In genomic region chr4:32297071-32297671, GRCm38 (mm10) we compare ENCODE assay signal across 9 mouse cellular contexts. TPM values are rescaled to one million over a fixed set of nuclear protein-coding genes. Genes with fewer than 3 reads are reported as not detected.
A peak's percentile ranks its signal among the peaks of the same experiment; 100 is the strongest.
DNase-seq lines count a peak whose midpoint lies in the region; ATAC-seq lines count a peak whose summit lies in the region.
"Had no signal": no experiment of that assay in that cellular context is flagged by ENCODE, and none has a peak within 500 bp of the region (broad histone marks: within the 10 kb centered on the region; RNA-seq: fewer than 3 reads in every experiment).

No protein-coding gene starts in this region.

- peaks cover 59% of the 10 kb centered on the region for H3K4me1 ChIP-seq in hindbrain, embryonic 13.5 days (replicated peaks)
- H3K4me1 ChIP-seq in neural tube, embryonic 15.5 days: peaks cover 36% of the 10 kb centered on the region
- peaks cover 6% of the 10 kb centered on the region; the same call in 1 of the 2 replicates for H3K4me1 ChIP-seq in kidney, embryonic 14.5 days (ENCODE audit: control insufficient read depth, insufficient read depth, low read length)

- no peak overlapping the region for H3K9ac ChIP-seq in hindbrain, embryonic 13.5 days
- no peak overlapping the region for H3K9ac ChIP-seq in neural tube, embryonic 15.5 days (replicated peaks)
- H3K9ac ChIP-seq in kidney, embryonic 14.5 days (ENCODE audit: low read depth, low read length): no peak overlapping the region

- H3K27me3 ChIP-seq in hindbrain, embryonic 13.5 days: no peaks in the 10 kb centered on the region
- H3K27me3 ChIP-seq in neural tube, embryonic 15.5 days (replicated peaks): no peaks in the 10 kb centered on the region
- H3K27me3 ChIP-seq in kidney, embryonic 14.5 days (ENCODE audit: control insufficient read depth, insufficient read depth, low read length): no peaks in the 10 kb centered on the region
- H3K27me3 ChIP-seq: megakaryocyte, embryonic 14.5 days had no signal

- no peak overlapping the region for H3K4me3 ChIP-seq in hindbrain, embryonic 13.5 days
- H3K4me3 ChIP-seq in neural tube, embryonic 15.5 days (replicated peaks): no peak overlapping the region
- H3K4me3 ChIP-seq in kidney, embryonic 14.5 days (ENCODE audit: low read length): no peak overlapping the region
- H3K4me3 ChIP-seq: megakaryocyte, embryonic 14.5 days had no signal

- H3K27ac ChIP-seq in hindbrain, embryonic 13.5 days: peak overlapping the region; percentile 62; the same call in 1 of the 2 replicates
- 0 out of 2 replicates have a peak overlapping the region, but pooled peaks have one; percentile 37 for H3K27ac ChIP-seq in neural tube, embryonic 15.5 days (replicated peaks)
- H3K27ac ChIP-seq in kidney, embryonic 14.5 days (ENCODE audit: low read depth, low read length): no peak overlapping the region

- H3K4me2 ChIP-seq in hindbrain, embryonic 13.5 days: no peak overlapping the region
- H3K4me2 ChIP-seq in neural tube, embryonic 15.5 days: no peak overlapping the region
- no peak overlapping the region for H3K4me2 ChIP-seq in kidney, embryonic 14.5 days (replicated peaks; ENCODE audit: low read depth, low read length)

- no peak for ATAC-seq in hindbrain, embryonic 13.5 days (ENCODE audit: low FRiP score)
- no peak for ATAC-seq in neural tube, embryonic 15.5 days (ENCODE audit: low FRiP score)
- no peak for ATAC-seq in kidney, embryonic 14.5 days (ENCODE audit: low FRiP score, low TSS enrichment)

- no peaks in the 10 kb centered on the region for H3K36me3 ChIP-seq in hindbrain, embryonic 13.5 days
- H3K36me3 ChIP-seq in neural tube, embryonic 15.5 days: no peaks in the 10 kb centered on the region
- H3K36me3 ChIP-seq in kidney, embryonic 14.5 days (ENCODE audit: control insufficient read depth, insufficient read depth, low read length): no peaks in the 10 kb centered on the region

- no peaks in the 10 kb centered on the region for H3K9me3 ChIP-seq in hindbrain, embryonic 13.5 days
- H3K9me3 ChIP-seq in neural tube, embryonic 15.5 days (replicated peaks): no peaks in the 10 kb centered on the region
- H3K9me3 ChIP-seq in kidney, embryonic 14.5 days (ENCODE audit: control insufficient read depth, low read length): no peaks in the 10 kb centered on the region
- H3K9me3 ChIP-seq: megakaryocyte, embryonic 14.5 days had no signal

- DNase-seq in embryo, embryonic 11 days: peak; percentile 44
- DNase-seq in embryo, embryonic 9.5 days (ENCODE audit: extremely low spot score): no peak
- DNase-seq in retina, postnatal 1 day: peak; percentile 51
- no peak for DNase-seq in retina, embryonic 14.5 days (ENCODE audit: low spot score)
- DNase-seq in layer of hippocampus, postnatal 25 days (ENCODE audit: extremely low spot score in 1 of 2, low spot score in 1 of 2): no peak

- 13% methylated on average over 6 of the region's 6 CpGs for WGBS in hindbrain, embryonic 13.5 days
- WGBS in neural tube, embryonic 15.5 days: 15% methylated on average over 6 of the region's 6 CpGs
- WGBS in kidney, embryonic 14.5 days: 41% methylated on average over 6 of the region's 6 CpGs

RNA-seq across cellular contexts. Expression of gene Bach2, which starts 58.6 kb away (rescaled TPM):
- polyA plus RNA-seq in hindbrain, embryonic 13.5 days (2015; fragmentation: Nextera tagmentation; extraction: Ambion mirVana): 28.5 and 29.4 TPM in 2 replicates
- polyA plus RNA-seq in neural tube, embryonic 15.5 days (2015; fragmentation: Nextera tagmentation; extraction: Ambion mirVana): 19.0 and 24.3 TPM in 2 replicates
- polyA plus RNA-seq in kidney, embryonic 14.5 days (2014; fragmentation: Nextera tagmentation; extraction: Ambion mirVana): 9.7 and 13.3 TPM in 2 replicates
- total RNA-seq in layer of hippocampus, postnatal 25 days (2021): 10 to 100 TPM in 1 of 2 experiments, 1 to 10 TPM in 1; 9.8 to 17.5 TPM

Comparison
In these comparisons a context has a peak if more than half of its experiments do, and no peak if none do; other contexts are left out.
1. DNase-seq: peak in embryo, embryonic 11 days (single experiment) and retina, postnatal 1 day (single experiment); none in embryo, embryonic 9.5 days (single experiment), retina, embryonic 14.5 days (single experiment) and layer of hippocampus, postnatal 25 days (0 of 2).